Mouse (Mus musculus) midbrain, postnatal 0 days (tissue): ENCODE measurements around the gene Clec16a. TPM values are rescaled to one million over a fixed set of nuclear protein-coding genes. Genes with fewer than 3 reads are reported as not detected.
A peak's percentile ranks its signal among the peaks of the same experiment; 100 is the strongest.

Experiments
- ATAC-seq: fragments of 200-750 bp; cut with Nextera tagmentation; 2 replicates; pipeline ENCODE4 v1.8.0; 2017; ENCODE audit warnings: moderate number of reproducible peaks, mild to moderate bottlenecking, moderate TSS enrichment, moderate library complexity; ENCODE audit not compliant: low FRiP score
- DNase-seq: peaks from one replicate; pipeline ENCODE4 v3.0.0-alpha.2; 2015; ENCODE audit warnings: low spot score
- H3K27ac ChIP-seq: fragments of 300-500 bp; sonication (generic); 2 replicates; pipeline ENCODE4 v1.5.1; 2014; ENCODE audit warnings: low read depth, mild to moderate bottlenecking, low read length, mixed read lengths
- H3K27me3 ChIP-seq: fragments of 300-500 bp; sonication (generic); 2 replicates; pipeline ENCODE4 v1.6.1; 2014; ENCODE audit warnings: low read length, control low read depth, mixed read lengths; ENCODE audit not compliant: insufficient read depth
- H3K36me3 ChIP-seq: fragments of 300-500 bp; sonication (generic); 2 replicates; pipeline ENCODE4 v1.6.1; 2014; ENCODE audit warnings: low read length, control low read depth, mixed read lengths; ENCODE audit not compliant: insufficient read depth
- H3K4me1 ChIP-seq: fragments of 300-500 bp; sonication (generic); 2 replicates; pipeline ENCODE4 v1.6.1; 2014; ENCODE audit warnings: mild to moderate bottlenecking, control low read depth, antibody characterized with exemption, low read length, mixed read lengths; ENCODE audit not compliant: insufficient read depth
- H3K4me2 ChIP-seq: fragments of 300-500 bp; sonication (generic); 2 replicates; pipeline ENCODE4 v1.6.1; 2014; ENCODE audit warnings: low read depth, mild to moderate bottlenecking, low read length, mixed read lengths; ENCODE audit not compliant: poor library complexity, severe bottlenecking
- H3K4me3 ChIP-seq: fragments of 300-500 bp; sonication (generic); 2 replicates; pipeline ENCODE4 v1.5.1; 2014; ENCODE audit warnings: low read depth, mild to moderate bottlenecking, low read length, moderate library complexity
- H3K9ac ChIP-seq: fragments of 300-500 bp; sonication (generic); replicated peaks from 2 replicates; pipeline ENCODE4 v1.6.1; 2014; ENCODE audit warnings: mild to moderate bottlenecking, low read length, moderate library complexity, mixed read lengths; ENCODE audit not compliant: poor library complexity, severe bottlenecking
- H3K9me3 ChIP-seq: fragments of 300-500 bp; sonication (generic); 2 replicates; pipeline ENCODE4 v1.6.1; 2016; ENCODE audit warnings: low read length, control low read depth
- CTCF ChIP-seq: IDR thresholded peaks from 2 replicates; pipeline ENCODE4 v1.5.1; 2016; ENCODE audit warnings: antibody characterized with exemption, mild to moderate bottlenecking
- WGBS: fragments of 180-500 bp; shearing (Covaris S2); extraction: QIAGEN DNeasy Blood & Tissue Kit; methylation state at CpG from one replicate; pipeline ENCODE4 v1.1.7; 2014; 5-methylcytosine and 5-hydroxymethylcytosine counted together
- polyA plus RNA-seq: library from polyadenylated mRNA; unstranded; fragments of >200 nt; fragmentation: Nextera tagmentation; extraction: Ambion mirVana; gene quantifications from 2 replicates; pipeline ENCODE4 v1.2.1, GENCODE M21; 2015
- total RNA-seq: library from RNA; depleted of rRNA; stranded (reverse); fragments of >200 nt; gene quantifications from 2 replicates; pipeline ENCODE4 v1.2.3, GENCODE M21; 2014

Gene Clec16a
- total and polyA plus RNA-seq, 2 experiments from 2014 or later: 63.8 to 69.5 TPM

DNA sequence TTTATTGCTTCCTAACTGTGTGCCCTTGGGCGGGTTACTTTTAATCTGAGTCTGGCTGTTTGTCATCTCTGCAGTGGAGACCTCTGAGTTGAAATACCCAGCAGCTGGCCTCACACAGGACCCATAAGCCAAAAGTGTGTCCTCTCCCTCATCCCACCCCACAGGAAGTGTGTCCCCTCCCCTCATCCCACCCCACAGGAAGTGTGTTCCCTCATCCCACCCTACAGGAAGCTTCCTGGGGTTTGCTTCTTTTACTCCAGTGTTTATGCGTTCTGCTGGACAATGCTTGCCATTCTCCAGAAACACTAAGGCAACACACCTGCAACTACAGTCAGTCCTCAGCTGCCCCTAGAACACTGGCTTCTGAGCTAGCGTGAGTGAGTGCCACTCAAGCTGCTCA is 92.8 kb downstream of the Clec16a start:
- H3K4me1 ChIP-seq: no peaks in the 10 kb centered on the region
- ATAC-seq (no peak), DNase-seq (no peak)
- H3K9me3 ChIP-seq: no peaks in the 10 kb centered on the region
- peaks cover 2% of the 10 kb centered on the region; the same call in 1 of the 2 replicates for H3K36me3 ChIP-seq
- WGBS: 62% methylated on average over 3 of the region's 3 CpGs
- H3K4me2 ChIP-seq: no peak overlapping the region
- no peaks in the 10 kb centered on the region for H3K27me3 ChIP-seq
- H3K9ac ChIP-seq: no peak overlapping the region
- no peak overlapping the region for H3K4me3 ChIP-seq
- TF ChIP-seq CTCF: no peak
- H3K27ac ChIP-seq: no peak overlapping the region

- Histone ChIP-seq H3K4me1 (no peaks in the 10 kb centered on the region), H3K4me2 (no peak overlapping the region), H3K9ac (no peak overlapping the region), H3K4me3 (no peak overlapping the region), H3K36me3 (peaks cover 2% of the 10 kb centered on the region; the same call in 1 of the 2 replicates), H3K27me3 (no peaks in the 10 kb centered on the region), H3K9me3 (no peaks in the 10 kb centered on the region), H3K27ac (no peak overlapping the region)
- no peak for TF ChIP-seq CTCF
- no peak for ATAC-seq
- no peak for DNase-seq
- 73% methylated on average over 13 of the region's 13 CpGs for WGBS
Measured at GRCm38 (mm10) chr16:10639111-10639889, 94.2 kb downstream of the Clec16a start.

- WGBS: 3% methylated on average over 5 of the region's 5 CpGs
- Histone ChIP-seq H3K36me3 (peaks cover 2% of the 10 kb centered on the region; the same call in 1 of the 2 replicates), H3K4me3 (no peak overlapping the region), H3K9ac (no peak overlapping the region), H3K9me3 (no peaks in the 10 kb centered on the region), H3K27me3 (no peaks in the 10 kb centered on the region), H3K4me1 (no peaks in the 10 kb centered on the region), H3K27ac (no peak overlapping the region), H3K4me2 (no peak overlapping the region)
- TF ChIP-seq CTCF: peak; percentile 89
- DNase-seq (peak; percentile 88), ATAC-seq (peak; percentile 59)
Measured at GRCm38 (mm10) chr16:10640041-10640440, 94.9 kb downstream of the Clec16a start.

GRCm38 (mm10) chr16:10641146-10641545 is 96.0 kb downstream of the Clec16a start:
- Histone ChIP-seq H3K4me1 (no peaks in the 10 kb centered on the region), H3K4me3 (no peak overlapping the region), H3K9ac (no peak overlapping the region), H3K36me3 (no peaks in the 10 kb centered on the region), H3K27me3 (no peaks in the 10 kb centered on the region), H3K9me3 (no peaks in the 10 kb centered on the region), H3K27ac (no peak overlapping the region), H3K4me2 (no peak overlapping the region)
- WGBS: 75% methylated on average over 1 of the region's 1 CpGs
- DNase-seq (no peak), ATAC-seq (no peak)
- no peak for TF ChIP-seq CTCF

DNA sequence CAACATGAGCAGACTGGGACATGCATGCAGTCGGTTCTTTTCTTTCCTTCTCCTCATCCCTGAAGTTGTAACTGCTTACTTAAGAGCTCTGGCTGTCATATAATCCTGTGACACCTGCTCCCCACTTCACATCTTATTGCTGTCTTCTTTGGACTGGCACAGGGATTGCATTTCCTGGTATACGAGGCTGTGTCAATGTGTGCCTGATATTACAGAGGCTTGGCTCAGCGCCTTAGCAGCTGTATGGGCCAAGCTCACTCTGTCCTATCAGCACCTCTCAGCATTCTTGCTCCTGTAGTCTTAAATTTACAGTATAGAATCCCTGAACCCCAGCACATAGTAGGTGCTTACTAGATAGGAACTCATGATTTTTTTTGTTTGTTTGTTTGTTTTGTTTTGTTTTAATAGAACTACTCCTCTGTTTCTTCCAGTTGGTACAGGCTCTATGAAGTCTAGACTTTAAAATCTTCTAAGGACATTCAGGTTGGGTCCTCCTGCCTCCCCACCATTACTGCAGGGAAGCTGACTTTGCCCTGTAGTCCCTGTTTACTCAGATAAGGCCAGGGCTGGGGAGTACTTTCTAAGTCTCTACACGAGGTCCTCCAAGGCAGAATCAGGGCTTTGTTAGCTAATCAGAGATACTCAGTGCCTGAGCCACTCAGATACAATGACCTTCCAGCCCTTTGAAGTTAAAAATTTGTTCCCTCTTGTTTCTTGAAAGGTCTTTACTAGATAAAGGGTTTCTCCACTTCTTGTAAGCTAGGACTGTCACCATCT is 97.9 kb downstream of the Clec16a start:
- TF ChIP-seq CTCF: no peak
- no peak for ATAC-seq
- WGBS: 60% methylated on average over 4 of the region's 4 CpGs
- no peak overlapping the region for H3K9ac ChIP-seq
- H3K27me3 ChIP-seq: no peaks in the 10 kb centered on the region
- no peak overlapping the region for H3K4me2 ChIP-seq
- H3K9me3 ChIP-seq: no peaks in the 10 kb centered on the region
- no peaks in the 10 kb centered on the region for H3K36me3 ChIP-seq
- H3K4me1 ChIP-seq: no peaks in the 10 kb centered on the region
- no peak for DNase-seq
- no peak overlapping the region for H3K27ac ChIP-seq
- H3K4me3 ChIP-seq: no peak overlapping the region

GRCm38 (mm10) chr16:10644238-10644637 is 99.1 kb downstream of the Clec16a start:
- Histone ChIP-seq H3K9ac (no peak overlapping the region), H3K4me2 (no peak overlapping the region), H3K36me3 (no peaks in the 10 kb centered on the region), H3K4me1 (no peaks in the 10 kb centered on the region), H3K4me3 (no peak overlapping the region), H3K9me3 (no peaks in the 10 kb centered on the region), H3K27ac (no peak overlapping the region), H3K27me3 (no peaks in the 10 kb centered on the region)
- ATAC-seq (no peak), DNase-seq (no peak)
- TF ChIP-seq CTCF: no peak
